Mouse (Mus musculus) midbrain, embryonic 12.5 days (tissue): ENCODE data around the gene Spag9. TPM values are rescaled to one million over a fixed set of nuclear protein-coding genes. Genes with fewer than 3 reads are reported as not detected.
"Not testable (repeated sequence)": the region's sequence is repeated elsewhere in the genome, so short reads cannot be mapped to it uniquely, and the experiment has no call there.

Experiments
- ATAC-seq: fragments of 200-750 bp; cut with Nextera tagmentation; 2 replicates; pipeline ENCODE4 v1.8.0; 2017; ENCODE audit warnings: low read depth, moderate TSS enrichment, moderate library complexity; ENCODE audit not compliant: low FRiP score
- H3K27ac ChIP-seq: fragments of 300-500 bp; sonication (generic); replicated peaks from 2 replicates; pipeline ENCODE4 v1.5.1; 2016; ENCODE audit warnings: mild to moderate bottlenecking
- H3K27me3 ChIP-seq: fragments of 300-500 bp; sonication (generic); 2 replicates; pipeline ENCODE4 v1.6.1; 2016; ENCODE audit warnings: mild to moderate bottlenecking
- H3K36me3 ChIP-seq: fragments of 300-500 bp; sonication (generic); 2 replicates; pipeline ENCODE4 v1.6.1; 2016
- H3K4me1 ChIP-seq: fragments of 300-500 bp; sonication (generic); 2 replicates; pipeline ENCODE4 v1.6.1; 2016
- H3K4me2 ChIP-seq: fragments of 300-500 bp; sonication (generic); replicated peaks from 2 replicates; pipeline ENCODE4 v1.6.1; 2016; ENCODE audit warnings: mild to moderate bottlenecking, moderate library complexity
- H3K4me3 ChIP-seq: fragments of 300-500 bp; sonication (generic); 2 replicates; pipeline ENCODE4 v1.5.1; 2016; ENCODE audit warnings: mild to moderate bottlenecking
- H3K9ac ChIP-seq: fragments of 300-500 bp; sonication (generic); replicated peaks from 2 replicates; pipeline ENCODE4 v1.6.1; 2016; ENCODE audit warnings: mild to moderate bottlenecking, moderate library complexity
- H3K9me3 ChIP-seq: fragments of 300-500 bp; sonication (generic); 2 replicates; pipeline ENCODE4 v1.6.1; 2016; ENCODE audit warnings: mild to moderate bottlenecking
- WGBS: fragments of 180-500 bp; shearing (Covaris S2); methylation state at CpG from one replicate; pipeline ENCODE4 v1.1.7; 2016; 5-methylcytosine and 5-hydroxymethylcytosine counted together
- polyA plus RNA-seq: library from polyadenylated mRNA; unstranded; fragments of >200 nt; fragmentation: Nextera tagmentation; extraction: Ambion mirVana; gene quantifications from 2 replicates; pipeline ENCODE4 v1.2.1, GENCODE M21; 2016

Gene Spag9
- polyA plus RNA-seq, 1 experiment from 2014 or later: 134 TPM

- WGBS: 89% methylated on average over 4 of the region's 4 CpGs
Observed at GRCm38 (mm10) chr11:94073283-94073682, 77.4 kb downstream of the Spag9 start.

DNA sequence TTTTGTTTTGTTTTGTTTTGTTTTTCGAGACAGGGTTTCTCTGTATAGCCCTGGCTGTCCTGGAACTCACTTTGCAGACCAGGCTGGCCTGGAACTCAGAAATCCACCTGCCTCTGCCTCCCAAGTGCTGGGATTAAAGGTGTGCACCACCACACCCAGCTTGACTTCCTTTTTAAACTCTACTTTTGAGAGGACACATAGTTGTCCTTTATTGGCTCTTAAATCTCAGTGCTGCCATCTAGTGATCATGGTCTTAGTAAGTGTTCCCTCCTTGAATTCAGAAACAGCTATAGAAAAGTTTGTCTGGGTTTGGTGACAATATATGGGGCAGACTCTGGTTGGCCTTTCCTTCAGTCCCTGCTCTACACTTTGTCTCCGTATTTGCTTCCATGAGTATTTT, 91.1 kb downstream of the Spag9 start:
- H3K9ac ChIP-seq, H3K4me1 ChIP-seq, H3K27me3 ChIP-seq, ATAC-seq, H3K4me3 ChIP-seq, H3K4me2 ChIP-seq, H3K9me3 ChIP-seq, H3K27ac ChIP-seq: not testable (repeated sequence)
- WGBS: 89% methylated on average over 2 of the region's 2 CpGs
- peaks cover 84% of the 10 kb centered on the region for H3K36me3 ChIP-seq

More at GRCm38 (mm10) chr11:94073283-94073682, 77.4 kb downstream of the Spag9 start:
- no peak overlapping the region for H3K4me3 ChIP-seq
- H3K27me3 ChIP-seq: no peaks in the 10 kb centered on the region
- H3K9ac ChIP-seq: no peak overlapping the region
- H3K4me1 ChIP-seq: no peaks in the 10 kb centered on the region
- peaks cover 63% of the 10 kb centered on the region for H3K36me3 ChIP-seq
- no peak overlapping the region for H3K4me2 ChIP-seq
- H3K9me3 ChIP-seq: no peaks in the 10 kb centered on the region
- no peak for ATAC-seq
- H3K27ac ChIP-seq: no peak overlapping the region

GRCm38 (mm10) chr11:94090496-94090895, 94.6 kb downstream of the Spag9 start:
- peaks cover 83% of the 10 kb centered on the region for H3K36me3 ChIP-seq
- no peak overlapping the region for H3K4me2 ChIP-seq
- no peak for ATAC-seq
- no peaks in the 10 kb centered on the region for H3K4me1 ChIP-seq
- H3K27ac ChIP-seq: no peak overlapping the region
- H3K4me3 ChIP-seq: no peak overlapping the region
- 89% methylated on average over 4 of the region's 4 CpGs for WGBS
- H3K9ac ChIP-seq: no peak overlapping the region
- no peaks in the 10 kb centered on the region for H3K9me3 ChIP-seq
- H3K27me3 ChIP-seq: no peaks in the 10 kb centered on the region

DNA sequence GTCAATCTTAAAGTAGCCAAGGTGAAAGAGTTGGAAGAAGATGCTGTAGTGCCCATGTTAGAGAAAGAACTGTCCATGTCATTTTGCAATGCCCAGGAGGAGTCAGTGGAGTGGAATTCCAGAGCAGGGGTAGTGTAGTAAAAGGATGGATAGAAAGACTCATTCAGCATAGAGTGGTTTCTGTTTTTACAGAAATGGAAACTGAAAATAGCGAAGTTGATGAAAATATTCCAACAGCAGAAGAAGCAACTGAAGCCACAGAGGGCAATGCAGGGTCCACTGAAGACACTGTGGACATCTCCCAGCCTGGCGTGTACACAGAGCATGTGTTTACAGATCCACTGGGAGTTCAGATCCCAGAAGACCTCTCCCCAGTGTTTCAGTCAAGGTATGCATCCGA, 101.6 kb downstream of the Spag9 start:
- no peak overlapping the region for H3K4me3 ChIP-seq
- H3K4me2 ChIP-seq: no peak overlapping the region
- H3K9ac ChIP-seq: no peak overlapping the region
- no peak overlapping the region for H3K27ac ChIP-seq
- 96% methylated on average over 3 of the region's 3 CpGs for WGBS
- peaks cover 86% of the 10 kb centered on the region for H3K36me3 ChIP-seq
- ATAC-seq: no peak
- no peaks in the 10 kb centered on the region for H3K4me1 ChIP-seq
- no peaks in the 10 kb centered on the region for H3K27me3 ChIP-seq
- no peaks in the 10 kb centered on the region for H3K9me3 ChIP-seq

DNA sequence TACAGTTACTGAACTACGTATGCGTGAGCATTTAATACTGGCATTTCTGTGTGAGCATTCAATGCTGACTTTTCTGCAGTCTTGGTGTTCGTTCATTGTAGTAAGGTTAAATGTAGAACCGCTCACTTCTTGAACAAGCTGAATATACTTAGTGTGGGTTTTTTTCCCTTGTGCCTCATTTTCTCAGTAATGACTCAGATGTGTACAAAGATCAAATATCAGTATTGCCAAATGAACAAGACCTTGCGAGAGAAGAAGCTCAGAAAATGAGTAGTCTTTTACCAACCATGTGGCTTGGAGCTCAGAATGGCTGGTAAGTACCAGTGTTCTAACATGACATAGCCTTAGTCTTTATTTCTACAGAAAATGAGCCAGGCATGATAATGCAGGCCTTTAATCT, 102.9 kb downstream of the Spag9 start:
- no peak for ATAC-seq
- H3K4me3 ChIP-seq: no peak overlapping the region
- no peaks in the 10 kb centered on the region for H3K4me1 ChIP-seq
- no peak overlapping the region for H3K9ac ChIP-seq
- no peaks in the 10 kb centered on the region for H3K27me3 ChIP-seq
- no peak overlapping the region for H3K27ac ChIP-seq
- peaks cover 83% of the 10 kb centered on the region for H3K36me3 ChIP-seq
- H3K4me2 ChIP-seq: no peak overlapping the region
- 97% methylated on average over 5 of the region's 5 CpGs for WGBS
- no peaks in the 10 kb centered on the region for H3K9me3 ChIP-seq

GRCm38 (mm10) chr11:94113795-94114194, 117.9 kb downstream of the Spag9 start:
- Histone ChIP-seq H3K4me2 (no peak overlapping the region), H3K9me3 (no peaks in the 10 kb centered on the region), H3K9ac (no peak overlapping the region), H3K27me3 (no peaks in the 10 kb centered on the region), H3K27ac (no peak overlapping the region), H3K36me3 (peaks cover 80% of the 10 kb centered on the region), H3K4me3 (no peak overlapping the region), H3K4me1 (no peaks in the 10 kb centered on the region)
- ATAC-seq: no peak
- WGBS: 93% methylated on average over 2 of the region's 2 CpGs

DNA sequence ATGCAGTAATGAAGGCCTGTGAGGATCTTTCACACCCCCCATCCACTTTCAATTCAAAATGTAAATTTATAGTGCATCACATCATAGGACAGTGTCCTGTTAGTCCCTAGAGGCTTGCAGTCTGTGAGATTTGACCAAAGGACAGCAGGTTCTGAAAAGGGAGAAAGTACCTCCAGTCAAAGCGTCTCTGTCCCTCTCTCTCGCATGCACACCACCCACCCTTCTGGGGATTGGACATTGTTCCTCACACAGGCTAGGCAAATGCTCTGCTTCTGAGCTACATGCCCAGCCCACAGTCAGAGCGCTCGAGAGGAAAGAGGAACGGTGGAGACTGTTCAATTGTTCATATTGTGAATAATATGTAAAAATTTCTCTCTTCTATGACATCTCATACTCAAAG, 119.5 kb downstream of the Spag9 start:
- Histone ChIP-seq H3K4me3 (no peak overlapping the region), H3K36me3 (peaks cover 84% of the 10 kb centered on the region), H3K9me3 (no peaks in the 10 kb centered on the region), H3K4me2 (no peak overlapping the region), H3K9ac (no peak overlapping the region), H3K4me1 (no peaks in the 10 kb centered on the region), H3K27ac (no peak overlapping the region), H3K27me3 (no peaks in the 10 kb centered on the region)
- no peak for ATAC-seq
- WGBS: 90% methylated on average over 5 of the region's 5 CpGs

DNA sequence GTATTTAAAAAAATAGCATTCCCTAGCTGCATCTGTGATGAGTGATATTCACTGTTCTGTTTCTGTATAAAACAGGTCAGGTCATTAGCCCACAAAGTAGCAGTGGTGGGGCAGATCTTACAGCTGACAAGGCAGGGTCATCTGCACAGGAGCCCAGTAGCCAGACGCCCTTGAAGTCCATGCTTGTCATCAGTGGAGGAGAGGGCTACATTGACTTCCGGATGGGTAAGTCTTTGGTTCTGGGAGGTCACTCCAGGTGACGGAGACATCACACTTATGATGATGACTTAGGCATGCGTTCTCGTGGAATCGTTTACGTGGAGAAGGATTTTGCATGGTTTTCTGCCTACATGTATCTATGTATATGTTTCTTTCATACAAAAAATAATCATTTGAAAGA, 120.8 kb downstream of the Spag9 start:
- H3K9ac ChIP-seq: no peak overlapping the region
- H3K36me3 ChIP-seq: peaks cover 89% of the 10 kb centered on the region
- 97% methylated on average over 7 of the region's 7 CpGs for WGBS
- no peak for ATAC-seq
- H3K27ac ChIP-seq: no peak overlapping the region
- H3K4me1 ChIP-seq: no peaks in the 10 kb centered on the region
- H3K9me3 ChIP-seq: no peaks in the 10 kb centered on the region
- H3K4me2 ChIP-seq: no peak overlapping the region
- no peaks in the 10 kb centered on the region for H3K27me3 ChIP-seq
- no peak overlapping the region for H3K4me3 ChIP-seq

GRCm38 (mm10) chr11:94117836-94118235, 121.9 kb downstream of the Spag9 start:
- H3K9me3 ChIP-seq: no peaks in the 10 kb centered on the region
- H3K36me3 ChIP-seq: peaks cover 89% of the 10 kb centered on the region
- H3K4me1 ChIP-seq: no peaks in the 10 kb centered on the region
- no peak for ATAC-seq
- H3K4me3 ChIP-seq: no peak overlapping the region
- no peak overlapping the region for H3K27ac ChIP-seq
- no peak overlapping the region for H3K9ac ChIP-seq
- 98% methylated on average over 6 of the region's 6 CpGs for WGBS
- no peaks in the 10 kb centered on the region for H3K27me3 ChIP-seq
- H3K4me2 ChIP-seq: no peak overlapping the region

DNA sequence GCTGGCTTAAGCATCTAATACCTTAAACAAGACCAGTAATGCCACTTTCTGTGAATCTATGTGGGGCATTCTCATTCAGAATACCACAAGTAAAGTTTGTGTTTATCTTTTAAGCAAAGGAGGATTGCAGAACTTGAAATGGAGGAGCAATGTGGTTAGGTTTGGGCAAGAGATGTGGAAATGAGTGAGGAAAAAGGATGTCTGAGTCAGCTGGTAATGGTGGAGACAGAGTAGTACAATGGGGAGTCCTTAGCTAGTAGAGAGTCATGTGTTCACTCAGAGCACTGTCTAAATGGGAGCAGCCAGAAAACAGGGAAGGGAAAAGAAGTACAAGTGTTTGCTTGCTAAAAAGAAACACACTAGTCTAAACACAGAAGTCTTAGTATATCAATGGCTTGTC, 122.7 kb downstream of the Spag9 start:
- no peak overlapping the region for H3K4me3 ChIP-seq
- H3K27me3 ChIP-seq: no peaks in the 10 kb centered on the region
- H3K36me3 ChIP-seq: peaks cover 89% of the 10 kb centered on the region

GRCm38 (mm10) chr11:94120690-94121089, 124.8 kb downstream of the Spag9 start:
- H3K4me3 ChIP-seq: no peak overlapping the region
- H3K36me3 ChIP-seq: peaks cover 85% of the 10 kb centered on the region
- no peaks in the 10 kb centered on the region for H3K27me3 ChIP-seq
- no peak overlapping the region for H3K4me2 ChIP-seq
- 94% methylated on average over 3 of the region's 3 CpGs for WGBS
- no peak for ATAC-seq
- no peak overlapping the region for H3K27ac ChIP-seq
- H3K9me3 ChIP-seq: no peaks in the 10 kb centered on the region
- no peak overlapping the region for H3K9ac ChIP-seq
- no peaks in the 10 kb centered on the region for H3K4me1 ChIP-seq

More for the DNA sequence above, 122.7 kb downstream of the Spag9 start:
- no peak overlapping the region for H3K9ac ChIP-seq
- H3K4me1 ChIP-seq: no peaks in the 10 kb centered on the region
- no peak overlapping the region for H3K4me2 ChIP-seq
- no peaks in the 10 kb centered on the region for H3K9me3 ChIP-seq
- H3K27ac ChIP-seq: no peak overlapping the region
- ATAC-seq: no peak

- no peak for ATAC-seq
- no peak overlapping the region for H3K4me2 ChIP-seq
- H3K27ac ChIP-seq: no peak overlapping the region
- peaks cover 79% of the 10 kb centered on the region for H3K36me3 ChIP-seq
- no peaks in the 10 kb centered on the region for H3K9me3 ChIP-seq
- no peaks in the 10 kb centered on the region for H3K27me3 ChIP-seq
- H3K9ac ChIP-seq: no peak overlapping the region
- H3K4me3 ChIP-seq: no peak overlapping the region
- 94% methylated on average over 10 of the region's 10 CpGs for WGBS
- H3K4me1 ChIP-seq: no peaks in the 10 kb centered on the region
Observed at GRCm38 (mm10) chr11:94121501-94121900, 125.6 kb downstream of the Spag9 start.

DNA sequence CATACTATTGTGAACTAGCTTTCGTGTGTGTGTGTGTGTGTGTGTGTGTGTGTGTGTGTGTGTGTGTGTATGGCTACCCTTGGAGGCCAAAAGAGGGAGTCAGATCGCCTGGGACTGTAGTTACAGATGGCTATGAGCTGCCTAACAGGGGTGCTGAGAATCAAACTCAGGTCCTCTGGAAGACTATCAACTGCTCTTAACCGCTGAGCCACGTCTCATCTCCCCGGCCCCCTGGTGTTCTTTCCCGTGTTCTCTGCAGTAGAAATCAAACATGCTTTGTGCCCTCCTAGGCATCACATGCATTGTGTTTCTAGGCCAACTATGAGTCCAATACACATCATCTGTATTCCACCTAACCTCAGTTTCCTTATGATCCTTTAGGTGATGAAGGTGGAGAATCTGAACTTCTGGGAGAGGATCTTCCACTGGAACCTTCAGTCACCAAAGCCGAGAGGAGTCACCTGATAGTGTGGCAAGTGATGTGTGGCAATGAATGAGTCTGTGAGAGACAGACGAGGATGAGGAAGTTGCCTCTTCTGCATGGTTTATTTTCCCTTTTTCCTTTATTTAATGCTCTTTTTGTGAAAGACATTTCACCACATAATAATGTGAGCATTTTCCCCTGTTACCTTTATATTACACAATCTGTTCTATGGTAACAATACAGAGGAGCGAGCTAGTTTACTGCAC, 126.6 kb downstream of the Spag9 start:
- Histone ChIP-seq H3K9me3 (no peaks in the 10 kb centered on the region), H3K36me3 (peaks cover 76% of the 10 kb centered on the region), H3K4me3 (no peak overlapping the region), H3K4me1 (no peaks in the 10 kb centered on the region), H3K27ac (no peak overlapping the region), H3K4me2 (no peak overlapping the region), H3K27me3 (no peaks in the 10 kb centered on the region), H3K9ac (no peak overlapping the region)
- 93% methylated on average over 9 of the region's 9 CpGs for WGBS
- no peak for ATAC-seq
